In the genomic region with DNA sequence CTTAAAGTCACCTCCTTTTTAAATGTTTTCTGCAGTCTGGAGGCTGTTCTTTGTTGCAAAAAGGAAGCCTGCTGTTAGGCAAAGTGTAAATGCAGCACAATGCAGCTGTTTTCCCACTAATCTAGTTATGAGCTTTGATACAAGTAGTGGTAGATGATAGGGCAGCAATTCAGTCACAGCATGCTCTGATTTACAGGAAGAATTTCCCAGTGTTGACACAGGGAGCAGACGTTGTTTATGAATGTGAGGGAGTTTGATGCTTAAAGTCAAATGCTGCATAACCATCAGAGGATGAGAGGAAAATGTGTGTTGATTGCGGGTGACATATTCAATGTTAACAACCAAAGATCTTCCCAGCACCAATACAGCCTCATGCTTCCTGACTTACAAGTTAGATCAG, we compare ENCODE assay signal across 18 mouse cellular contexts.
"Had no signal": no experiment of that assay in that cellular context is flagged by ENCODE, and none has a peak within 500 bp of the region (broad histone marks: within the 10 kb centered on the region; RNA-seq: fewer than 3 reads in every experiment).

No protein-coding gene starts in this region.

- H3K27ac ChIP-seq: midbrain, embryonic 10.5 days; midbrain, embryonic 12.5 days; neural tube, embryonic 13.5 days; neural tube, embryonic 15.5 days had no signal

- H3K9me3 ChIP-seq: midbrain, embryonic 10.5 days; midbrain, embryonic 12.5 days; neural tube, embryonic 13.5 days had no signal

- H3K4me3 ChIP-seq: midbrain, embryonic 10.5 days; midbrain, embryonic 12.5 days; myocyte; neural tube, embryonic 13.5 days; neural tube, embryonic 15.5 days had no signal

- DNase-seq: lung, embryonic 14.5 days; lung, postnatal 10 days; lung, postnatal 4 days; midbrain, embryonic 14.5 days; retina, postnatal 1 day; right cerebral cortex, adult 18-20 months; right cerebral cortex, postnatal 25 days; right cerebral cortex, postnatal 4 days; spleen, adult 18-20 months; thymus, adult 18-20 months; thymus, postnatal 14 days; thymus, postnatal 36 days had no signal

- H3K4me1 ChIP-seq: midbrain, embryonic 10.5 days; midbrain, embryonic 12.5 days; neural tube, embryonic 13.5 days; neural tube, embryonic 15.5 days had no signal

- ATAC-seq: midbrain, embryonic 16.5 days had no signal

- H3K4me2 ChIP-seq: lung, embryonic 14.5 days; midbrain, embryonic 12.5 days; neural tube, embryonic 13.5 days; neural tube, embryonic 15.5 days had no signal

- H3K36me3 ChIP-seq: midbrain, embryonic 10.5 days; neural tube, embryonic 15.5 days had no signal

- H3K9ac ChIP-seq: lung, embryonic 14.5 days; midbrain, embryonic 12.5 days; neural tube, embryonic 13.5 days; neural tube, embryonic 15.5 days had no signal

- H3K27me3 ChIP-seq: midbrain, embryonic 12.5 days; neural tube, embryonic 13.5 days; neural tube, embryonic 15.5 days had no signal
